Mouse (Mus musculus): Measurements from ENCODE around the gene Tmem176b.

DNA sequence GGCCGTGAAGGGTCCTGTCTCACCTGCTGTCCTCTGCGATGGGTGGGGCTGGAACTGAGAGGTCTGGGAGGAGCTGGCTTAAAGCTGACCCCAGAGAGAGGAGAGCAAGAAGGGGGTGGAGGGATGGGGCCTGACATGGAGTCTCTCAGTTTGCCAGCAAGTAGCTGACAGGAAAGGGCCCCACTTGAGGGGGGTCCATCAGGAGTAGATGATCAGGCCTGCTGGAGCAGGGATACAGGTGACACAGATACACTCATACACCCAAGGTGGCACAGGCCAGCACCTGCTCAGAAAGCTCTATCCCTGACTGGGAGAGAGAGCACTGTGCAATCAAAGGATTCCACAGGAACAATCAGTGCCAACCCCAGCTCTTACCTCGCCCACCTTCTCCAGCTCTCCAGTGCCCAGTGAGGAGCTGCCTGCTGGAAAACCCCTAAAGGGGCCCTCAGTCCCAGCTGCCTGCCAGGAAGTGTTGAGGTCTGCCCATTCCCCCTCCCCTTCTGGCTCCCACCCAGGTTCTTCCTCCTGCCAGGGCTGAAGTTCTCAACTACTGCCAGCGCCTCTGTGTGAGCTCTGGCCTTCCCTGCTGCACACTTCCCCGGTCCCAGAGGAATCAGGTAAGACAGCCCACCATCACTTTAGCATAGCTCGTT lies at the start of gene Tmem176b:
- TF ChIP-seq CTCF (IDR thresholded peaks at IDR 0.05; ENCODE audit: low read depth) (no peak), EP300 (IDR thresholded peaks at IDR 0.05; ENCODE audit: low read depth) (no peak)
